Mouse (Mus musculus): ENCODE measurements at regions not wholly inside any gene's neighbourhood (a gene's known extent, or its start where the extent isn't known, plus 50 kb on each side); places are given as distances from the start of the nearest gene placed in this dataset.

DNA sequence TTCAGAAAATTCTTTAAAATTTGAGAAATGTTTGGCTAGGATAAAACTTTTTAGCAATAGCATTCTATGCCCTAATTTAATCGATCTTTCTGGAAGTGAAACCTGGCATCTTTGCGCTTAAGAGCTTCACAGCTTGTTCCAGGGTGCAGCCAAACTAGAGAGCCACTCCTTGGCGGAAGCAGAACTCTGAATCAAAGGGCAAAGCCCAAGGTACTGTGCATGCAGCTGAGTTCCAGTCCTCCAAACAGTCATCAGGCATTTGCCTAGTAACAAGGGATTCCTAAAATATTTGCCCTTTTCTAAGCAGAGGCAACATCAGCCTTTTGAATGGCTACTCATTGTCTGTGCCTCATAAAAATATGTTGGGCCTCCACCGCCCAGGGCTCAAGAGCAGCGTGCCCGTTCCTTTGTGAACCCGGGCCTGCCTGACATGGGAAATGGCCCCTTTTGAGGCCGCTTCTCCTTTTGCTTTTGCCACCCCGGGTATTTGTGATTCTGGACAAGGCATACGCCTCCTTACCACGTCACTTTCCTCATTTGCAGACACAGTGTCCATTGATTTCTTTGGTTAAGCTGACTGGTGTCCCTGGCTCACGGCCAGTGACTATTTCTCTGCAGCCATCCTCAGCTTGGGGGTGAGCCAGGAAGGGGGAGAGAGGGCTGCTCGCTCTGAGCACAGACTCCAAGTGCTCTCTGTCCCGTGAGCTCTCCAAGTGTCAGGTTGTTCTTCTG, 402.2 kb upstream of the Smim15 start:
- DNase-seq (ENCODE audit: low read depth, low spot score) = peak; percentile 56

- DNase-seq (ENCODE audit: low read depth, low spot score) = no peak
Measured at GRCm38 (mm10) chr13:107639620-107640019, 404.6 kb upstream of the Smim15 start.

DNA sequence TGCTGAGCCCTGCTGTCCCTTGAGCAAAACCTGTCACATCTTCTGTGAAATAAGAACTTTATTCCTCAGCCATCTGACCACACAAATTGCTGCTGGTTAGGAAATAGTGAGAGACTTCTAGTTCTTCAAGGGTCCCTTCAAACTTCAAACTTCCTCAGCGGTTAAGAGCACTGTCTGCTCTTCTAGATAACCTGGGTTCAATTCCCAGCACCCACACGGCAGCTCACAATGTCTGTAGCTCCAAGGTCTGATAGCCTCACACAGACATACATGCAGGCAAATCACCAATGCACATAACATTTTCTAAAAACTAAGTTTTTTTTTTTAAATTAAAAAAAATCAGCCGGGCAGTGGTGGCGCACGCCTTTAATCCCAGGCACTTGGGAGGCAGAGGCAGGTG, 407.0 kb upstream of the Smim15 start:
- no peak for DNase-seq (ENCODE audit: low read depth, low spot score)

- no peak for DNase-seq (ENCODE audit: low read depth, low spot score)
Measured at GRCm38 (mm10) chr13:107635114-107635513, 409.1 kb upstream of the Smim15 start.

DNA sequence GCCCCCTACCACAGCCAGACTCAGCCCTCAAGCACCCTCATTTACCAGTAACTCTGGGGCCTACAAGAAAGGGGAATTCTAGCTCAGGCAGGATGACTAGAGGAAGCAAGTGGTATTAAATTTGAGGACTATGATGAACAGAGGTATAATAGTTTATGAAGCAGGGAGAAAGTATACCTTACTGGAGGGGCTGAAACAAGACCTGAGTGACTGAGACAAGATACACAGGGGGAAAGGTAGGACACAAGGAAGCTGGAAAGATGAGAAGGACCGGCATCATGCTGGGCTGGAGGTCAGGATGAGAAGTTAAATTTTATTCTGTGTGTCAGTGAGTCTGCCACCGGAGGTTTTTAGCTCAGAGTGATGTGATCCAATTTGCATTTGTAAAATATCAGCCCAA, 417.2 kb upstream of the Smim15 start:
- DNase-seq (ENCODE audit: low read depth, low spot score) = no peak

- no peak for DNase-seq (ENCODE audit: low read depth, low spot score)
Measured at GRCm38 (mm10) chr13:107626670-107627069, 417.6 kb upstream of the Smim15 start.

- no peak for DNase-seq (ENCODE audit: low read depth, low spot score)
Measured at GRCm38 (mm10) chr13:107621337-107621736, 422.9 kb upstream of the Smim15 start.

GRCm38 (mm10) chr13:107620887-107621286, 423.4 kb upstream of the Smim15 start:
- DNase-seq (ENCODE audit: low read depth, low spot score) = no peak

GRCm38 (mm10) chr13:107620210-107620609, 424.0 kb upstream of the Smim15 start:
- no peak for DNase-seq (ENCODE audit: low read depth, low spot score)

DNA sequence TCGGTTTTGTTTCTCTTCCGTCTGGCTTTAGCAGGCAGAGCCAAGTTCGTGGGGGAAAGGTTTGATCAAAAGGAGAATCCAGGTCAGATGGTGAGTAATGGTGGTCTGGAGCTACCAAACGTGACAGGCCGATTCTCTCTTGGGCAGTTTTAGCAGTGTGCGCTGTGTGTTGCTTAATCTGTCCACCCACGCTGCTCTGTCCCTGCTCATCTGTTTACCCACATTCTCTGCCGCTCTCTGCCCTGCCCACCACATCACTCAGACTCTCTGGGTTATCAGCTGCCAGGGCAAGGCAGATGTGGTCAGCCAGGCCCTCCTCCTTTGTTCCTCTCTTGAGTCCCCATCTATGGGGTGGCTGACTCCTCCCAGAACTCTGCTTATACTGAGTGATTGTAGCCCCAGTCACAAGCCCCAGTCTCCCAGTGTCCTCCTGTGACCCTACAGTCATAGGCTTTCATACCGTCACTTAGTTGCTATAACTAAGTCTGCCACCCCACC, 424.8 kb upstream of the Smim15 start:
- no peak for DNase-seq (ENCODE audit: low read depth, low spot score)

DNA sequence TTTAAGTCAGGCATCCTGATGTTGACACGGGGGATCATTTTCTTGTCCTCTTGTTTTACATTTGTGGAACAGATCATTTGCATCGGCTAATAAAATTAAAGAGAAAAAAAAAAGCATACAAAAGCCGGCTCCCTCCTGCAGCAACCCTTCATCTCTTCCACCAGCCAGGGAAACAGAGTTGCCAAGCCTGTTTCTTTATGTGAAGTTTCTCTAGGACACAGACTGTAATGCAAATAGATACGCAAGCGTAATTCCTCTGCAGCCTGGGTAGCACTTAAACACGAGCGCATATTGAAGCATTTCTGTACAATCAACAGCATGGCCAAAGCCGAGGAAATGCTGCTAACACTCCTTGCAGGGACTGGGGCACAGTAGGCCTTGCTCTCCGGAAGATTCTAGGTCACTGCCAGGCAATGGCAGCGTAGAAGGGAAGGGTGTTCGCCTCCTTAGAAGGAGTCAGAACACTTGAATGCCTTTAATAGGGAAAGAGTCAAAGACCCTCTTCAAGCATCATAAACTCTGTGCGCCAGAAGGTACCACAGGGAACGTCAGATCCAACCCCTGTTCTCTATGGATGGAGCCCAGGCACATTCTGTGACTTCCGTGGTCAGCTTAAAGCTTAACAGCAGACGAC, 425.3 kb upstream of the Smim15 start:
- DNase-seq (ENCODE audit: low read depth, low spot score) = no peak

DNA sequence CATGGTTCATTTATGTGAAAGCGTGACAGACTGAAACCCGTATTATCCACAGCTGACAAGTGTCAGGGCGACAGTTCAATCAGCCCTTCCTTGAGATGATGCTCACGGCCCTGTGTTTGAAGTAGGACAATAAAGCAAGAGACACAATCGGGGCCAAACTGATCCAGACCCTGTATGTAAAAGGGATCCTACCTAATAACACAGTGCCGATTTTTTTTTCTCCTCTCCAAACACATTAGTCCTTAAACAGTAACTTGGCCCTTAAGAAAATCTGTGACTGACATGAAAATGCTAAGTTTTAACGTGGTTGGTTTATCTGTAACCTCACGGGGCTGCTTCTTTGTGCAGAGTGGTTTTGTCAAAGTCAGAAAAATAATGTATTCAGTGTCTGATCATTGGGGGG, 425.9 kb upstream of the Smim15 start:
- DNase-seq (ENCODE audit: low read depth, low spot score) = no peak

GRCm38 (mm10) chr13:107617582-107617981, 426.7 kb upstream of the Smim15 start:
- no peak for DNase-seq (ENCODE audit: low read depth, low spot score)

- DNase-seq (ENCODE audit: low read depth, low spot score) = no peak
Measured at GRCm38 (mm10) chr13:107616775-107617174, 427.5 kb upstream of the Smim15 start.

DNA sequence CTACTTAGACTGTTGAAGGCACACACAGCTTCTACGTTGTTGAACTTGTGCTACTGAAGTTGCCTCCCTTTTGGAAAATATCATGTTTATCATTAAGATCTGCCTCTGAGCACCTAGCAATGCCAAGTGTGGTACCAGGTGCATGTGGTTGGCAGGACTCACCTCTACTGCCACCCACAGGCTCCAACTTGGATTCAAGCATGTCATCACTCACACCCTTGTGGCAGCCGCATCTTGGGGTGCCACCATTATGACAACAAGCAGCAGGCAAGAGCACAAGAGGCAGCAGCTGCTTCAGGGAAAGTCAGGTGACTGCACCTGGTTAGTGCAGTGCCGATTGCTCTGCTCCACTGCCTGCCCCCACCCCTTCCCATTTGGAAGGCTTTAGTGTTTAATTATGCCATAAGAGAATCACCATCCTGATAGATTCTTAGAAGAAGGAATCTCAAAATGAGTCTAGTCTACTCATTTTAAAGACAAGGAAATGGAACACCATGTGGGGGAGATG, 435.2 kb upstream of the Smim15 start:
- no peak for DNase-seq (ENCODE audit: low read depth, low spot score)

DNA sequence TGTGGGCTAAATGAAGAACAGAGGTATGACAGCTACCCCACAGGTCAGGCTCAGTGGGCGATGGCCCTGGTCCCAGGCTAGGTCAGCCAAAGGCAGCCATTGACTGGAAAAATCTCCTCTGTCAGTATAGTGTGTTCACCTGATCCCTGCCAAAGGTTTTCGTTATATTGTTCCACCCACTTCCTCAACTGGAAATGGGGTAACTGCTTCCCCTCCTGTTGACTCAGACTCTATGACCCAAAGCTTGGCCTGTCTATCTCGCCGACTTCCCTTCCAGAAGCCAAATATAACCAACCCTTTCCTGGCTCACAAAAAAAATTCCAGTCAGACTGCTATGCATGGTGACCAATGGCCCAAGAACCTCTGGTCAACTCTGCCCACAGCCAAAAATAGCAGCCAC, 437.0 kb upstream of the Smim15 start:
- DNase-seq (ENCODE audit: low read depth, low spot score) = no peak

DNA sequence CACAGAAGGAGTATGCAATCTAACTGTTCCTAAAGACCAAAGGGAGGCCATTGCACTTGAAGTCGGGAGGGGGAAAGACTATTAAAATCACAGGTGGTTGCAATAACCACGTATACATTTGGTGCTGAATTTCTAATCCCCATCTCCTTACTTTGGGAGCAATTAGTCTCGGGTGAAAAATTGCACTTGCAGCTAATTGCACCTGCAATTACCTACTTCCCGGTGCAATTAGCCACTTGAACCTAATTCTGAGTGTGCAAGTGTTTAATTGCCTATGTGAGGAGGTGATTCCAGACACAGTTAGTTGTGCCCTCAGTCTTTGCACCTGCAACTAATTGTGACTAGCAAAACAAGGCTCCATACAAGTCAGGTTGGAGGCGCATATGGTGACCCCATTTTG, 442.1 kb upstream of the Smim15 start:
- DNase-seq (ENCODE audit: low read depth, low spot score) = no peak

- no peak for DNase-seq (ENCODE audit: low read depth, low spot score)
Measured at GRCm38 (mm10) chr13:107601132-107601439, 443.2 kb upstream of the Smim15 start.

GRCm38 (mm10) chr13:107600331-107601131, 443.7 kb upstream of the Smim15 start:
- DNase-seq (ENCODE audit: low read depth, low spot score) = no peak

- DNase-seq (ENCODE audit: low read depth, low spot score) = no peak
Measured at GRCm38 (mm10) chr13:107599094-107599644, 445.1 kb upstream of the Smim15 start.

- no peak for DNase-seq (ENCODE audit: low read depth, low spot score)
Measured at GRCm38 (mm10) chr13:107598391-107598790, 445.9 kb upstream of the Smim15 start.

DNA sequence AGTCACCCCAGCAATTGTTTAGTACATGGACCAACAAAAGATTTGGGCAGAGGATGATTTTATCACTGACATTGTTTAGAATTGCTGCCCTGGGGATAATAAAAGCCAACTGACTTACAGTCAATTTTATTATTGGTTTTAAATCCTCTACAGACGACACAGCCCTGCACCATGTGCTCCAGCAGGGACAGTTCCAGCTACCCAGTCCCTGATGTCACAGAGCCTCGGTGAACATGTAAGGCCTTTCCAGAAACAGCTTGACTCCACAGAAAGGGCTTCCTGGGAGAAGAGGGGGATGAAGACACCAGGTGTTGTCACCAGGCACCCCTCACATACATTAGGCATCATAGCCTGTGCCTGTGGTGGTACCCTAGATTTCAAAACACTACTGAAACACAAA, 447.0 kb upstream of the Smim15 start:
- no peak for DNase-seq (ENCODE audit: low read depth, low spot score)
